Mouse (Mus musculus) kidney, postnatal 0 days (tissue): ENCODE measurements around the gene Gm20403. TPM values are rescaled to one million over a fixed set of nuclear protein-coding genes. Genes with fewer than 3 reads are reported as not detected.
"Not testable (repeated sequence)": the region's sequence is repeated elsewhere in the genome, so short reads cannot be mapped to it uniquely, and the experiment has no call there.

Experiments
- ATAC-seq: fragments of 200-750 bp; cut with Nextera tagmentation; replicated peaks from 2 replicates; pipeline ENCODE4 v1.8.0; 2017; ENCODE audit warnings: low read depth, moderate number of reproducible peaks, moderate TSS enrichment, moderate library complexity; ENCODE audit not compliant: low FRiP score
- DNase-seq: peaks from one replicate; pipeline ENCODE4 v3.0.0-alpha.2; 2016; ENCODE audit warnings: low spot score
- H3K27ac ChIP-seq: fragments of 300-500 bp; sonication (generic); 2 replicates; pipeline ENCODE4 v1.5.1; 2014; ENCODE audit warnings: mild to moderate bottlenecking
- H3K27me3 ChIP-seq: fragments of 300-500 bp; sonication (generic); 2 replicates; pipeline ENCODE4 v1.6.1; 2014; ENCODE audit warnings: low read length, mixed read lengths; ENCODE audit not compliant: insufficient read depth
- H3K36me3 ChIP-seq: fragments of 300-500 bp; sonication (generic); 2 replicates; pipeline ENCODE4 v1.6.1; 2014; ENCODE audit warnings: low read length, mixed read lengths; ENCODE audit not compliant: insufficient read depth
- H3K4me1 ChIP-seq: fragments of 300-500 bp; sonication (generic); replicated peaks from 2 replicates; pipeline ENCODE4 v1.6.1; 2014; ENCODE audit warnings: antibody characterized with exemption, low read length, mixed read lengths; ENCODE audit not compliant: insufficient read depth
- H3K4me2 ChIP-seq: fragments of 300-500 bp; sonication (generic); 2 replicates; pipeline ENCODE4 v1.6.1; 2014; ENCODE audit warnings: mild to moderate bottlenecking, low read length, moderate library complexity, mixed read lengths
- H3K4me3 ChIP-seq: fragments of 300-500 bp; sonication (generic); replicated peaks from 2 replicates; pipeline ENCODE4 v1.5.1; 2014; ENCODE audit warnings: low read depth, low read length
- H3K9ac ChIP-seq: fragments of 300-500 bp; sonication (generic); 2 replicates; pipeline ENCODE4 v1.6.1; 2014; ENCODE audit warnings: low read depth, low read length
- H3K9me3 ChIP-seq: fragments of 300-500 bp; sonication (generic); replicated peaks from 2 replicates; pipeline ENCODE4 v1.6.1; 2016; ENCODE audit warnings: low read length, inconsistent platforms, mixed read lengths
- CTCF ChIP-seq: IDR thresholded peaks from 2 replicates; pipeline ENCODE4 v1.5.1; 2016; ENCODE audit warnings: antibody characterized with exemption, low read depth, mild to moderate bottlenecking, moderate library complexity
- WGBS: fragments of 180-500 bp; shearing (Covaris S2); extraction: QIAGEN DNeasy Blood & Tissue Kit; methylation state at CpG from one replicate; pipeline ENCODE4 v1.1.7; 2014; 5-methylcytosine and 5-hydroxymethylcytosine counted together
- polyA plus RNA-seq: library from polyadenylated mRNA; unstranded; fragments of >200 nt; fragmentation: Nextera tagmentation; extraction: Ambion mirVana; gene quantifications from 2 replicates; pipeline ENCODE4 v1.2.1, GENCODE M21; 2015

Gene Gm20403
- polyA plus RNA-seq, 1 experiment from 2014 or later, result not detected

- TF ChIP-seq CTCF, result no peak
- Histone ChIP-seq H3K4me2 (no peak overlapping the region), H3K27me3 (no peaks in the 10 kb centered on the region), H3K9me3 (no peaks in the 10 kb centered on the region), H3K9ac (no peak overlapping the region), H3K4me3 (no peak overlapping the region), H3K36me3 (no peaks in the 10 kb centered on the region), H3K27ac (no peak overlapping the region), H3K4me1 (no peaks in the 10 kb centered on the region)
- DNase-seq (no peak), ATAC-seq (no peak)
- WGBS, result 83% methylated on average over 5 of the region's 5 CpGs
Measured at GRCm38 (mm10) chr12:55003843-55004242, 17.5 kb upstream of the Gm20403 start.

- 90% methylated on average over 7 of the region's 7 CpGs for WGBS
- not testable (repeated sequence) for H3K36me3 ChIP-seq, H3K9me3 ChIP-seq, H3K27ac ChIP-seq, H3K4me3 ChIP-seq, H3K4me2 ChIP-seq, H3K9ac ChIP-seq, DNase-seq, ATAC-seq, H3K4me1 ChIP-seq, H3K27me3 ChIP-seq
Measured at GRCm38 (mm10) chr12:55002532-55002931, 16.2 kb upstream of the Gm20403 start.

- H3K27ac ChIP-seq, result no peak overlapping the region
- H3K4me3 ChIP-seq, result no peak overlapping the region
- DNase-seq (no peak), ATAC-seq (no peak)
- no peak overlapping the region for H3K9ac ChIP-seq
- no peak for TF ChIP-seq CTCF
- H3K36me3 ChIP-seq, result no peaks in the 10 kb centered on the region
- H3K4me2 ChIP-seq, result no peak overlapping the region
- no peaks in the 10 kb centered on the region for H3K27me3 ChIP-seq
- H3K4me1 ChIP-seq, result no peaks in the 10 kb centered on the region
- 82% methylated on average over 14 of the region's 14 CpGs for WGBS
- H3K9me3 ChIP-seq, result no peaks in the 10 kb centered on the region
Measured at GRCm38 (mm10) chr12:54999016-54999690, 12.8 kb upstream of the Gm20403 start.

GRCm38 (mm10) chr12:54998411-54998810 is 12.1 kb upstream of the Gm20403 start:
- H3K9ac ChIP-seq, result no peak overlapping the region
- TF ChIP-seq CTCF, result no peak
- no peaks in the 10 kb centered on the region for H3K4me1 ChIP-seq
- no peak overlapping the region for H3K27ac ChIP-seq
- WGBS, result 55% methylated on average over 5 of the region's 5 CpGs
- ATAC-seq (no peak), DNase-seq (no peak)
- H3K27me3 ChIP-seq, result no peaks in the 10 kb centered on the region
- no peak overlapping the region for H3K4me2 ChIP-seq
- H3K36me3 ChIP-seq, result no peaks in the 10 kb centered on the region
- H3K4me3 ChIP-seq, result no peak overlapping the region
- no peaks in the 10 kb centered on the region for H3K9me3 ChIP-seq

GRCm38 (mm10) chr12:54996979-54997474 is 10.7 kb upstream of the Gm20403 start:
- H3K36me3 ChIP-seq, result no peaks in the 10 kb centered on the region
- no peak overlapping the region for H3K4me3 ChIP-seq
- H3K9ac ChIP-seq, result no peak overlapping the region
- H3K27ac ChIP-seq, result no peak overlapping the region
- TF ChIP-seq CTCF, result no peak
- ATAC-seq (no peak), DNase-seq (no peak)
- no peaks in the 10 kb centered on the region for H3K27me3 ChIP-seq
- H3K4me2 ChIP-seq, result no peak overlapping the region
- H3K4me1 ChIP-seq, result no peaks in the 10 kb centered on the region
- no peaks in the 10 kb centered on the region for H3K9me3 ChIP-seq
- WGBS, result 89% methylated on average over 6 of the region's 6 CpGs

GRCm38 (mm10) chr12:54995965-54996364 is 9.6 kb upstream of the Gm20403 start:
- WGBS, result 61% methylated on average over 3 of the region's 3 CpGs
- DNase-seq (no peak), ATAC-seq (no peak)
- TF ChIP-seq CTCF, result no peak
- Histone ChIP-seq H3K27ac (no peak overlapping the region), H3K4me1 (no peaks in the 10 kb centered on the region), H3K27me3 (no peaks in the 10 kb centered on the region), H3K36me3 (no peaks in the 10 kb centered on the region), H3K4me3 (no peak overlapping the region), H3K9ac (no peak overlapping the region), H3K4me2 (no peak overlapping the region), H3K9me3 (no peaks in the 10 kb centered on the region)

- 87% methylated on average over 4 of the region's 4 CpGs for WGBS
- Histone ChIP-seq H3K4me3 (no peak overlapping the region), H3K27me3 (no peaks in the 10 kb centered on the region), H3K4me1 (no peaks in the 10 kb centered on the region), H3K9ac (no peak overlapping the region), H3K36me3 (no peaks in the 10 kb centered on the region), H3K9me3 (no peaks in the 10 kb centered on the region), H3K4me2 (no peak overlapping the region), H3K27ac (no peak overlapping the region)
- no peak for TF ChIP-seq CTCF
- no peak for ATAC-seq
- DNase-seq, result no peak
Measured at GRCm38 (mm10) chr12:54994418-54994817, 8.1 kb upstream of the Gm20403 start.
